In the genomic region with DNA sequence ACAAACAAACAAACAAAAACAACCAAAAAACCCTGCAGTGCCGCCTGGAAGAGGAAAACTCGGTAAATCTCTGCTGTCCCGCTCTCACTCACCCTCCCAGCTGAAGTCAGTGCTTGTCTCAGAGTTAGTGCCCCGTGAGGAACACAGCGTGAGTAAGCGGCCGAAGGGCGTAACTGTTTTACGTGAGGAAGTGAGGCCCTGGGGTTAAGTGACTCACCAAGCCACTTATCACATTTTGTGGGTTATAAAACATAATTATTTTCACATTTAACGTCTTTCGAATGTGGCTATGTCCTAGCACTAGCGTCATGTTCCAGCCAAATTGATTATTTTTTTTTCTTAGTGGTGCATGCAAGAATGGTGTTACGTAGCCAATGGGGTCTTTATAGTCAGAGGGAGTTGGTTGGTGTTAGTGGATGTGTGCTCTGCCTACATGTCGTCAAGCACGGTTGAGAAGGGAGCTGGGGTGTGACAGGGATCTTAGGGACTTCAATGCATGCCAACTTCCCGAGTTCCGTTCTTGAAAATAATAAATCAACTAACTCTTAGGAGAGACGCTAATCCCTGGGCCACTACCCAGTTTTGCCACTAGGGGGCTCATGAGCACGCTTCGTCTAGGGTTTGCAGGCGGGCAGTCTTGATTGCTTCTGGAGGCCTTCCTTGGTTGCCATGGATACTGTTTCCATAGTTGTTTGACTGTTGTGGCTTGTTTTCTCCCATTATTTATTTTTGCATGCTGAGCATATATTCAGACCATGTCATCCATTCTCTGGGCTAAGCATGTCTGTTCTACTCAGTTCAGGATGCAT, we compare ENCODE assay signal across 8 mouse cellular contexts. TPM values are rescaled to one million over a fixed set of nuclear protein-coding genes. Genes with fewer than 3 reads are reported as not detected.
DNase-seq lines count a peak whose midpoint lies in the region; ATAC-seq and TF ChIP-seq lines count a peak whose summit lies in the region.

No protein-coding gene starts in this region.

- no peak overlapping the region for H3K4me2 ChIP-seq in heart, embryonic 12.5 days
- peak overlapping the region; percentile 60 for H3K4me2 ChIP-seq in intestine, postnatal 0 days (replicated peaks; ENCODE audit: low read depth)
- H3K4me2 ChIP-seq in midbrain, embryonic 15.5 days: no peak overlapping the region; the same call in 1 of the 2 replicates

- TF ChIP-seq CTCF in cortical plate, adult 2 months (IDR thresholded peaks at IDR 0.05; ENCODE audit: extremely low read depth, insufficient read depth, low read length): peak; percentile 83
- TF ChIP-seq CTCF in intestine, postnatal 0 days (IDR thresholded peaks at IDR 0.05; ENCODE audit: low read depth): peak; percentile 91

- H3K4me1 ChIP-seq in heart, embryonic 12.5 days (replicated peaks): no peaks in the 10 kb centered on the region
- H3K4me1 ChIP-seq in cortical plate, adult 2 months (ENCODE audit: control insufficient read depth, insufficient read depth, low read length): no peaks in the 10 kb centered on the region
- H3K4me1 ChIP-seq in intestine, postnatal 0 days (replicated peaks; ENCODE audit: control insufficient read depth, insufficient read depth, low read length): no peaks in the 10 kb centered on the region
- H3K4me1 ChIP-seq in midbrain, embryonic 15.5 days: 0 out of 2 replicates have a peak, but pooled peaks cover 6% of the 10 kb centered on the region

- 0 out of 2 replicates have a peak, but pooled peaks cover 4% of the 10 kb centered on the region for H3K9me3 ChIP-seq in heart, embryonic 12.5 days (replicated peaks)
- no peaks in the 10 kb centered on the region for H3K9me3 ChIP-seq in intestine, postnatal 0 days (ENCODE audit: control insufficient read depth)
- no peaks in the 10 kb centered on the region for H3K9me3 ChIP-seq in midbrain, embryonic 15.5 days

- 44% methylated on average over 21 of the region's 21 CpGs for WGBS in heart, embryonic 12.5 days
- WGBS in intestine, postnatal 0 days: 22% methylated on average over 21 of the region's 21 CpGs
- 52% methylated on average over 21 of the region's 21 CpGs for whole genome bisulfite sequencing in midbrain, embryonic 15.5 days

- intact Hi-C loops in left cerebral cortex, postnatal 36 days (cut with DNase I): loop anchor here (5.0 kb wide), 2 partner anchors 37 to 147 kb away; a partner anchor contains a TSS

- no peak overlapping the region for H3K4me3 ChIP-seq in heart, embryonic 12.5 days
- no peak overlapping the region for H3K4me3 ChIP-seq in cortical plate, adult 2 months (ENCODE audit: insufficient read depth, low read length)
- H3K4me3 ChIP-seq in intestine, postnatal 0 days (ENCODE audit: low read depth, low read length): no peak overlapping the region
- no peak overlapping the region for H3K4me3 ChIP-seq in midbrain, embryonic 15.5 days

- TF ChIP-seq POLR2A in cortical plate, adult 2 months (IDR thresholded peaks at IDR 0.05; ENCODE audit: extremely low read depth, insufficient read depth, low read length): no peak

- no peak overlapping the region for H3K27ac ChIP-seq in heart, embryonic 12.5 days (ENCODE audit: poor library complexity, severe bottlenecking)
- no peak overlapping the region for H3K27ac ChIP-seq in cortical plate, adult 2 months (ENCODE audit: insufficient read depth, low read length)
- H3K27ac ChIP-seq in intestine, postnatal 0 days (ENCODE audit: low read depth, low read length): peak overlapping the region; percentile 75
- peak overlapping the region; percentile 70 for H3K27ac ChIP-seq in midbrain, embryonic 15.5 days

- H3K27me3 ChIP-seq in heart, embryonic 12.5 days (replicated peaks): no peaks in the 10 kb centered on the region
- H3K27me3 ChIP-seq in intestine, postnatal 0 days (replicated peaks; ENCODE audit: control insufficient read depth, insufficient read depth, low read length): no peaks in the 10 kb centered on the region
- no peaks in the 10 kb centered on the region; the same call in 1 of the 2 replicates for H3K27me3 ChIP-seq in midbrain, embryonic 15.5 days (replicated peaks)

- ATAC-seq in heart, embryonic 12.5 days (ENCODE audit: insufficient number of reproducible peaks, low FRiP score): no peak
- peak; percentile 92 for ATAC-seq in intestine, postnatal 0 days
- peak; percentile 87 for ATAC-seq in midbrain, embryonic 15.5 days (replicated peaks)

- no peak overlapping the region for H3K9ac ChIP-seq in heart, embryonic 12.5 days
- no peak overlapping the region for H3K9ac ChIP-seq in intestine, postnatal 0 days (ENCODE audit: low read depth, low read length)
- no peak overlapping the region for H3K9ac ChIP-seq in midbrain, embryonic 15.5 days

- no peaks in the 10 kb centered on the region for H3K36me3 ChIP-seq in heart, embryonic 12.5 days
- no peaks in the 10 kb centered on the region for H3K36me3 ChIP-seq in intestine, postnatal 0 days (ENCODE audit: control insufficient read depth, insufficient read depth)
- H3K36me3 ChIP-seq in midbrain, embryonic 15.5 days (replicated peaks): no peaks in the 10 kb centered on the region

- DNase-seq in heart, adult 18-20 months: peak; percentile 54 to 85
- peak; percentile 55 to 61 for DNase-seq in gastrocnemius, adult 8-10 months (ENCODE audit: low spot score in 2 of 2)
- DNase-seq in left cerebral cortex, postnatal 36 days (ENCODE audit: low spot score in 2 of 2): peak; percentile 76 to 77
- peak; percentile 53 for DNase-seq in spleen, adult 12 weeks (ENCODE audit: low spot score)

RNA-seq across cellular contexts. Expression of a gene that starts 10.7 kb away (rescaled TPM):
- not detected for total RNA-seq in heart, adult 18-20 months (2021)
- not detected in 2 replicates for polyA plus RNA-seq in heart, embryonic 12.5 days (2016; fragmentation: Nextera tagmentation; extraction: Ambion mirVana)
- not detected in 2 replicates for polyA plus RNA-seq in cortical plate, adult 2 months (2012; rRNA removed)
- not detected for total RNA-seq in gastrocnemius, adult 8-10 months (2022)
- 0.99 and 1.0 TPM in 2 replicates for polyA plus RNA-seq in intestine, postnatal 0 days (2015; fragmentation: Nextera tagmentation; extraction: Ambion mirVana)
- total RNA-seq in left cerebral cortex, postnatal 36 days (2021): not detected
- not detected in 2 replicates for polyA plus RNA-seq in midbrain, embryonic 15.5 days (2015; fragmentation: Nextera tagmentation; extraction: Ambion mirVana)

RNA-seq across cellular contexts. Expression of a gene that starts 23.4 kb away (rescaled TPM):
- not detected for total RNA-seq in heart, adult 18-20 months (2021)
- polyA plus RNA-seq in heart, embryonic 12.5 days (2016; fragmentation: Nextera tagmentation; extraction: Ambion mirVana): not detected in 2 replicates
- polyA plus RNA-seq in cortical plate, adult 2 months (2012; rRNA removed): not detected in 2 replicates
- not detected for total RNA-seq in gastrocnemius, adult 8-10 months (2022)
- polyA plus RNA-seq in intestine, postnatal 0 days (2015; fragmentation: Nextera tagmentation; extraction: Ambion mirVana): not detected in 2 replicates
- not detected for total RNA-seq in left cerebral cortex, postnatal 36 days (2021)
- polyA plus RNA-seq in midbrain, embryonic 15.5 days (2015; fragmentation: Nextera tagmentation; extraction: Ambion mirVana): not detected in 2 replicates

RNA-seq across cellular contexts. Expression of a gene that starts 35.8 kb away (rescaled TPM):
- total RNA-seq in heart, adult 18-20 months (2021): not detected
- polyA plus RNA-seq in heart, embryonic 12.5 days (2016; fragmentation: Nextera tagmentation; extraction: Ambion mirVana): not detected in 2 replicates
- polyA plus RNA-seq in cortical plate, adult 2 months (2012; rRNA removed): 0.09 and 0.10 TPM in 2 replicates
- not detected for total RNA-seq in gastrocnemius, adult 8-10 months (2022)
- not detected in 2 replicates for polyA plus RNA-seq in intestine, postnatal 0 days (2015; fragmentation: Nextera tagmentation; extraction: Ambion mirVana)
- total RNA-seq in left cerebral cortex, postnatal 36 days (2021): not detected
- polyA plus RNA-seq in midbrain, embryonic 15.5 days (2015; fragmentation: Nextera tagmentation; extraction: Ambion mirVana): not detected in 2 replicates

RNA-seq across cellular contexts. Expression of a gene that starts 38.7 kb away (rescaled TPM):
- total RNA-seq in heart, adult 18-20 months (2021): under 1 TPM; 0.27 to 0.28 TPM
- 0.46 and 0.72 TPM in 2 replicates for polyA plus RNA-seq in heart, embryonic 12.5 days (2016; fragmentation: Nextera tagmentation; extraction: Ambion mirVana)
- polyA plus RNA-seq in cortical plate, adult 2 months (2012; rRNA removed): 1.8 and 1.9 TPM in 2 replicates
- total RNA-seq in gastrocnemius, adult 8-10 months (2022): 1 to 10 TPM in 1 of 4 experiments, under 1 TPM in 1, not detected in 2; 0.29 to 1.1 TPM
- 0.22 and 0.40 TPM in 2 replicates for polyA plus RNA-seq in intestine, postnatal 0 days (2015; fragmentation: Nextera tagmentation; extraction: Ambion mirVana)
- 1 to 10 TPM; 1.4 to 1.6 TPM for total RNA-seq in left cerebral cortex, postnatal 36 days (2021)
- 0.06 TPM in 2 replicates for polyA plus RNA-seq in midbrain, embryonic 15.5 days (2015; fragmentation: Nextera tagmentation; extraction: Ambion mirVana)

RNA-seq across cellular contexts. Expression of a gene that starts 52.9 kb away (rescaled TPM):
- not detected for total RNA-seq in heart, adult 18-20 months (2021)
- 0.14 and 0.37 TPM in 2 replicates for polyA plus RNA-seq in heart, embryonic 12.5 days (2016; fragmentation: Nextera tagmentation; extraction: Ambion mirVana)
- 0.06 TPM in 1 of 2 replicates, not detected in the other for polyA plus RNA-seq in cortical plate, adult 2 months (2012; rRNA removed)
- total RNA-seq in gastrocnemius, adult 8-10 months (2022): not detected
- 2.8 and 16.7 TPM in 2 replicates for polyA plus RNA-seq in intestine, postnatal 0 days (2015; fragmentation: Nextera tagmentation; extraction: Ambion mirVana)
- total RNA-seq in left cerebral cortex, postnatal 36 days (2021): not detected
- polyA plus RNA-seq in midbrain, embryonic 15.5 days (2015; fragmentation: Nextera tagmentation; extraction: Ambion mirVana): not detected in 2 replicates

Comparison
In these comparisons a context has a peak if more than half of its experiments do, and no peak if none do; other contexts are left out.
1. H3K27ac ChIP-seq: peak in intestine, postnatal 0 days (single experiment) and midbrain, embryonic 15.5 days (single experiment); none in heart, embryonic 12.5 days (single experiment) and cortical plate, adult 2 months (single experiment).
2. Peak in every context shown above with its lines, with median percentiles within 50 percentile points of each other: DNase-seq.